Mouse (Mus musculus) embryo, embryonic 10.5 days (tissue): Measurements from ENCODE around the gene Nucb2.

Source experiments
- DNase-seq: peaks from one replicate; pipeline ENCODE4 v3.0.0-alpha.2; 2015; ENCODE audit warnings: low spot score

Nucb2 gene

DNA sequence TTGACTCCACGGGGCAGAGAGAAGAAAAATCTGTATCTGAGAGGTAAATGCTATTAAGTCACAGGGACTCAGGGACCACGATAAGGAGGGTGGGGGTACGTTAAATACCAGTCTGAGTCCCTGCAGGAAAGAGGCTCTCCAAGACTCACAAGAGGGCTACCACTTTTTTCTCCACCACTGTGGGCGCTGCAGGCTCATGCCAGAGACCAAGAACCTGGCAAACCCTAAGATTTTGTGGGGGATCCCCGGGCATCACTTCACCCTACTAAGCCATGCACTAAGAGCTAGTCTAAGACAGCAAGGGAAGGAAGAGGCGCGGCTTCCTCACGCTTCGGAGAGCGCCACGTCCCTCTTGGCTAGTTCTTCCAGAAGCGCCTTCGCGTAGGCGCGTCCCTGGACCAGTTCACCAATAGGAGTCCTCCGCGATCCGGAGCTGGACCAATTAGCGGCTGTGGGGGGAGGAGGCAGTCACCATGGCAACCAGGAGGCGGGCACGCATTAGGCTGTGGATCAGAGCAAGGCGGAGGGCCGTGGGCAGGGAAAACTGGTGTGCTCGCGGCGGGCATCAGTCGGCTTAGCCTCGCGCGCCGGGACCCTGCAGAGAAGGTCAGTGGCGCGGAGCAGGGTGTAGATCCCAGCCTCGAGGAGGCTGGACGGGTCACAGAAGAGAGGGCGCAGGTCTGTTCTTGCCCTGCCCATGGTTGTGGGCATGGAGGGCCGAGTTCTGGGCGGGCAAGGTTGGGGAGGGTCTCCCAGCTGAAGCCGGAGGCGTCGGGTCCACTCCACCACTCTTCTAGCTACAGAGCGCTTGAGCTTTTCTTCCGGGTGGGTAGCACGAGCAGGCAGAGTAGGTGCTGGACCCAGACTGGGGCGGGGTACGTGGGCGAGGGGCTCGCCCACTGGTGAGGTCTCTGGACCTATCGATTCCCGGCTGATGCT is at the start of gene Nucb2:
Gene Nucb2, plus strand, starts transcription at position 491 of the 939 bp plus-strand sequence.
- DNase-seq, result peak; percentile 99

DNA sequence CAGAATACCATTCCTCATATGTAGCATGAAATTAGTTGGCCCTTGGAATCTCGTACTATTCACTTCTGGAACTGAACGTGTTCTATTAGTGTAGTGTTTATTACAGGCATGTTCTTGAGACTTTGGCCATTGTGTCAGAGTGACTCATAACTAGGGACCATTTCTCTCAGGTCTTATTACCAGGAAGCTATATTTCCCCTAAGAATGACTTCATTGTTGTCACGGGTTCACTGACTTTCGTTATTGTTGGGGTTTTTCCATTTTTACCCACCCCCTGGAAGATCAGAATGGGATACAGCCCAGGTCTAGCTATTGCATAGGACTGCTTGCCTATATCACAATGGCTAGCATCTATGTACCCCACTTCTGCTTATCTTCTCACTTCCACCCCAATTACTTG is 47.2 kb upstream of the Nucb2 start:
- no peak for DNase-seq

DNA sequence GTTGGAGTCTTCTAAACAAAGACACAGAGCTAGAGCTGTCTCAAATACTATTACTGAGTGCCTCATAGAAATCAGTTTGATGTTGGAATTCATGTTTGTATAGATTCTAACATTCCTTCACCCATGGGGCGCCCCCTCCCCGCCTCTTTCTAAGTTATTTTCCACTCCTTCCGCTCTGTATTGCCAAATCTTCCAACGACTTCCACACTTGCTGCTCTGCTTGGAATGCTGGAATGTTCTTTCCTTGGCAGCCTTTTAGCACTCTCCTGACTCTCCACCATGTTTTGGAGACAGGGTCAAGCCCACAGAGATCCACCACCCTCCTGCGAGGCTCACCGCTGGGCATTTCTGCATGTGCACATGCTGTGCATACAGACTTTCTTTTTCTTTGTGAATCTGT is 46.8 kb upstream of the Nucb2 start:
- DNase-seq, result no peak

DNA sequence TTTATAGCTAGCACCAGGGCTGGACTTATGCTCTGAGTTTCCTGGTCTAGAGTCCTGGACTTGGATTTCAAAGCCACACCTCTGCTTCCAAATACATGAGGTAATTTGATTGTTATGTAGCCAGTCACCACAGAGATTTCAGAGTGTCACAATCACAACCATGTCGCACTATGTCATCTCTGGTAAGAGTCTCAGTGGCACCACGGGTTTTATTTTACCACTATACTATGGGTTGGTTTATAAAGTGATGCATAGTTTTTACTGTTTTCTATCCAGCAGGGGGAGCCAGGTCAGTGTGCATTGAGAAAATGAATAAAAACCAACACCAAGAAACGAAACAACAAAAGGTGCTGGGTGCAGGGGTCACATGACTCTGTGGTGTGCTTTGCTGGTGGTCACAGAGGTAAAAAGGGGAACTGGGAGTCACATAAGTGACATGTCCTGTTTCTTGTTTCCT is 45.2 kb upstream of the Nucb2 start:
- peak; percentile 61 for DNase-seq

DNA sequence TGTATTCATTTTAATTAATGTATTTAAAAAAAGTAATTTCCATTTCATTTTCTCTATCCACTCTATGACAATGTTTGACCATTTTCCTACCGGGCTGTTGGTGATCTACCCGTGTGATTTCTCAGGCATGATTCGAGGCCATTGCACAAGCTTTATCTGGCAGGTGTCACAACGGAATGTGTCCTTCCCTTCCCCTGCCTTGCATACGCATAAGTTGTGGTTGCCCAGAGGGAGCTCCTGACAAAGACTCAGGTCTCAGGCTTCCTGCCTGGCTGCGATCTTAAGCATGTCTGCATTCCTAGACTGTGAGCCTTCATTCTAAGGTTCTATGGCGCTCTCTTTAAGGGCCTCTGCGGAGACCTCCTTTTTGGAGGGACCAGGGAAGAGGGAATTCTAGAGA is 42.1 kb upstream of the Nucb2 start:
- DNase-seq, result no peak

DNA sequence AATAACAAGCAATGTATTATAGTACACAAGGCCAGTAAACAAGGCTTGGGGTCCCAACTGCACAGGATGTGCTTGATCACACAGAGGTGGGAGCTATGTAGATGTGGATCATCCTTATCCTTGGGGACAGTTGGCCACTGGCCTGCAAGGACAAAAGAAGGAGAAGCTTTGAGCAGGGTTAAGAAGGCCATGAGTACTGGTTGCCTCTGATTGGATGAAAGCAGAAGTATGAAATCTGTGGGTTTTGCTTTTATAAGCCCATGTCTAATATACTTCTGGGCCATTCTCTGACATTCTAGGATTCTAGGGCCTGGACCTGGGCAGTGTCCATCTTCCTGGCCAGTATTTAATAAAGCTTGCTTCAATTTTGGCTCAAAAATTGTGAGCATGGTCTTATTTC is 28.3 kb upstream of the Nucb2 start:
- no peak for DNase-seq

DNA sequence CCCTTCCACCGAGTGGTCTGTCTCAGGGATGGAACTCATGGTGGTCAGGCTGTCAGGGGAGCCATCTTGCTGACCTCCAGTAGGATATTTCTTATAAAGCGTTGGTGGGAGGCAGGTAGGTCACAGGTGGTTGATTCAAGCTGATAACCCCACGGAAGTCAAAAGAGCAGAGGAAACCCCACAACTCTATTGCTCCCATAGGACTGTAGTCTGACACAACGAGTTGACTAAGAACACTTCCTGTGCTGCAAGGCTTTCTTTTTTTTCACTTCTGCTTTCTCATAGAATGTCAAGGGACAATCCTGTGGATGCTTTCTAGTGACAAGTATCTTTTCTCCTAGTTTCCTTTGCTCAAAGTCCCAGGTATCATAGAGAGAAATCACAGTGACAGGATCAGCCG is 27.9 kb upstream of the Nucb2 start:
- no peak for DNase-seq

DNA sequence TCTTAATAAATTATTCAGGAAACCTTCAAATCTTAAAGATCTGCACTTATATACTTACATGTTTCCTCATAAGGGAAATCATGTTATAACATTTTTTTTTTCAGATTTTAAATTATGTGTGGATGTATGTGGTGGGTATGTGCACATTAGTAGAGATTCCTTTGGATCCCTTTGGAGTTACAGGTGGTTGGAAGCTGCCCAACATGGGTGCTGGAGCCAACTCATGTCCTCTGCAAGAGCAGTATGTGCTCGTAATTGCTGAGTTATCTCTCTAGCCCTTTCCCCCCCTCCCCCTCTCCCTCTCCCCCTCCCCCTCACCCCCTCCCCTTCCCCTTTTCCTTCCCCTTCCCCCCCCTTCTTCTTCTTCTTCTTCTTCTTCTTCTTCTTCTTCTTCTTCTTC is 21.1 kb upstream of the Nucb2 start:
- DNase-seq, result no peak

DNA sequence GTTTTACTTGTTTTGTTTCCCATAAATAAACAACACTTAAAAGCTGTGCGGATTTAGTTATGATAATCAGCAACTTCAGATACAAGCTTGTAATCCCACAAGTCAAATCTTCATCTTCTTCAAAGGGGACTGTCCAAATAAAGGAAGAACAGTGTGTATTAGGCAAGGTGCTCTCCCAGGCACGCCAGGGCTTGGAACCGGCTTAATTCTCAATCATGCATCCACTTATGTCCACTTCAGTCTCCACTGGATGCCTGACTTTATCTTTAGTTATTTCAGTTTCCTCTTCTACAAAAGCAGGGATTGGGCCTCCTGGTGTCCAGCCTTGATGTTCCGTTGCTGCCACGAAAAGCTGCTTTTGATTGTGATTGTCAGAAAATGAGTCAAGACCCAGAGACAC is 20.4 kb upstream of the Nucb2 start:
- no peak for DNase-seq

DNA sequence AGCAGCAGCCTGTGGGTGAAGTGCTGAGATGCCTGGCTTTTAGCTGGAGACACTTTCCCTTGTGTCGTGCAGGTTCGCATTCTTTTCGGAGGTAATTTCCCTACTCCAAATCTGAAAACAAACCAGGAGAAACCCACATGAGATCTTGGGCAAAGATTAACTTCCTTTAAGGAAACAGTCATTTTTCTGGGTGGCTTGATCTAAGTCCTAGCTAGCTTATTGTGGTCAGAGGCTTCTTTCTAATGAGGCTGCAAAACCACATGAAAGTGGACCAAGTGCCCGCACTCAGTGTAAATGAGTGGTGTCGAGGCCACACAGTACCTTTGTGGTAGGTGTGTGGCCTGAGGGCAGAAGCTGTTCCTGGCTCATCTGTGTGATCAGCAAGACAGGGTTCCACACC is 20.0 kb upstream of the Nucb2 start:
- DNase-seq, result no peak

DNA sequence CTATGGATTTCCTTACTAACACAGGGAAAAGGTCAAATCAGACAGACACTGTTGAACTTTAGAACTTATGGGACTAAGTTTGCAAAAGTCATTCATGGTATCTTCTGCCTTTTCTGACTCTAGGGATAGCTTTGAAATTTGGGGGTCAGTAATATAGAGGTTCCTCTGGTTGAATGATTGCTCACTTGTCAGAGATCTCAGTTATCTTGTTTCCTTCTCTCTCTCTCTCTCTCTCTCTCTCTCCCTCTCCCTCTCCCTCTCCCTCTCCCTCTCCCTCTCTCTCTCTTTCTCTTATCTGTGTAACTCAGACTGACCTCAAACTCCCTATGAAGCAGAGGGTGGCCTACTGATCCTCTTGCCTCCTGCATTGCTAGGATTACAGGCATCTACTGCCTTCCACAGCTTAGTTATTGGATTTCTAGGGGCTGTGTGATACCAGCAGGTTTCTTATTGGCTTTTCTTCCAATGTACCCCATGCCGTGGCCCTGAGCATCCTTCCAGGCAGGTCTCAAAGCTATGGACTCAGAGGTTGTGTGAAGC is 19.0 kb upstream of the Nucb2 start:
- no peak for DNase-seq

DNA sequence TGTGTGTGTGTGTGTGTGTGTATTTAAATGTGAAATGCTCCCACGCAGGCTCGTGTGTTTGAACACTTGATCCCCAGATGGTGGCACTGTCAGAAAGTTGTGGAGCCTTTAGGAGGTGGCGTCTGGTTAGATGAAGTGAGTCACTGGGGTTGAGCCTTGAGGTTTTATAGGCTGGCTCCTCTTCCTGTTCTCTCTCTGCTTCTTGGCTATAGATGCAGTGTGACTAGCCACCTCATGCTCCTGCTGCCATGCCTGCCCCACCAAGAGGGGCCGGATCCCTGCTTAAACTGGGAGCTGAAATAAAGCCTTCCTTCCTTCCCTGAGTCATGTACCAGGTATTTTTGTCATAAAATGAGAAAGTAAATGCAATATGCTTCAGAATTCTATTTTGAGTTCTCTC is 13.1 kb upstream of the Nucb2 start:
- no peak for DNase-seq

DNA sequence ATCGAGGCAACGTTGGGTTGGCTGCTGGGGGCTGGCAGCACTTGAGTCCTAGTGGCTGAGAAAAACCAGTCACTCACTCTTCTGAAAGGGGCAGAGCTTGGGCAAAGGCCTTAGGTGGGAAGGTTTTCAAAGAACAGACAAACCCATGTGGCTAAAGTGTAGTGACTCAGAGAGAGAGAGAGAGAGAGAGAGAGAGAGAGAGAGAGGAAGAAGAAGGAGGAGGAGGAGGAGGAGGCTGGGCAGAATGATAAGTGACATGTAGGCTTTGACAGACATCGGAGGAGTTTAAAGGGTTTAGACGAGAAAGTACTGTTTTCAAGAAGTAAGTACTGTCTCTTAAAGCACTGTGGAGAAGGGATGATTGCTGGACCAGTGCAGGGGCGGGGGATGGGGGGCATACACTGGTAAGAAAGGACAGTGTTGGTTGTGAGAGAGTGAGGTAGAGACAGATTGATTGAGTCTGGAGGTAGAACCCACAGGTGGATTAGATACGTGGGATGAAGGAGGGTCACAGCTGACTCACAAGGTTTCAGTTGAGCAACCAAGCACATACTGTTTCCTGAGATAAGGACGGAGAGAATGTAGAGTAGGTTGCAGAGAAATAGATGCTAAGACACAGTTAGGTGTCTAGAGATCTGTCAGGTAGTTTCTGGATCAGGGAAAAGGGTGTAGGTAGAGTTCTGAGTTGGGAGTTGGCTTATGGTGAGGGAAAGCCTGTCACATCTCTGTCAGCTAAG is 10.7 kb upstream of the Nucb2 start:
- DNase-seq, result no peak

DNA sequence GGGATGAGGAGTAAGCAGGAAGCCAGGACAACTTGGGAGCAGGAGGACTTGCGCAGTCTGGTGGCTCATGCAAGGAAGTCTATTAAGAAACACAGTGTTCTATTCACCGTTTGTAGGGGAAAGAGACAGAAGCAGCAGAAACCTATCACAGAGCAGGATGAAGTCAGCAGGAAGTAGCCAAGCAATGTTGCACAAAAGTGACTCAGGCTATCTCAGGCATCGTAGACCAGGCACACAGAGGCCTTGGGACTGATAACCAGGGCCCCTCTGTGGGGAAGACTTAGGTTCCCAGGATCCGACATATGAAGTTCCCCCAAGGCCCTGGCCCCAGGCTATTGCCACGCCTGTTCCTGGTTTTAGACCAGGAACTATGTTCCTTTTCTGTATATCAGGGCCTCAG is 9.6 kb upstream of the Nucb2 start:
- no peak for DNase-seq

DNA sequence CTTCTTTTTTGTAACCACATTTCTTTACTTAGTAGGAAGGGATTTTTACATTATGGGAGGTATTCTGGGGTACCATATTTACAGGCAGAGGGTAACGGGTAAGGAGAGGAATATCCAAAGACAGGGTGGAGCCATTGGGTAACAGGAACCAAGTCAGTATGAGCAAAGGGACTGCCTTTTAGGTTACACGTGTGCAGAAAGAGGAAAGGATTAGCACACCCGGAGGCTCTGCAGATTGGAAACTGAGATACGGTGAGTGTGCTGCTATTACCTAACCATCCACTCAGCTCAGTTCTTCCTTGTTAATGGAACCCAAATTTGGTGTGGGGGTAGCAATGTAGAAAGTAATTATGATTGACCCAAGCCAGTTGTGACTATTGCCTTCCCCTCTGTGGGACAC is 7.4 kb upstream of the Nucb2 start:
- DNase-seq, result no peak

DNA sequence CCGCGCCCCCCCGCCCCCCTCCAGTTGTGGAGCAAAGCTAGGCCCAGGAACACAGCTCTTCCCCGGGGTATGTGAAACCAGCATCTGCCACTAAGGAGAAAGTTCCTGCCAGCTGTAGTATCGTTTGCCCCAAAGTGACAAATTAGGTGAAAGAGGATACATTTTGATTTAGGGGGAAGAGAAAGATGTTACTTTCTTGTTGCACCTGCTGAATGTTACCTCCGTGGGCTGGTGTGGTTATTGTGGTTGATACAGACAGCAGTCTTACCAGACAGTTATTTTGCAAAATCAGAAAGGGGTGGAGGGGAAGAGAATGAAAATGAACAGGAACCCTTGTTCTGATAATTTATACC is 625 bp downstream of the Nucb2 start:
- DNase-seq, result no peak

DNA sequence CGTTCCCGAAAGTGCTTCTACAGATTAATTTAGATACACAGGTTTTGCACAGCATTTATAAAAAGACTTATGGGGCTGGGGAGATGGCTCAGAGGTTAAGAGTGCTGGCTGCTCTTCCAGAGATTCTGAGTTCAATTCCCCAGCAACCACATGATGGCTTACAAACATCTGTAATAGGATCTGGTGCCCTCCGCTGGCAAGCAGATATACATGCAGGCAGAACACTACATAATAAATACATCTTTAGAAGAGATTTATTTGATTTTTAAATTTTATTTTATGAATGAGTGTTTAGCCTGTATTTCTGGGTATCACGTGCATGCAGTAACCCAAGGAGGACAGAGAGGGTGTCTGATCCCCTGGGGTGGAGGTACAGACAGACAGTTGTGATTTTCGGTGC is 9.9 kb downstream of the Nucb2 start:
- DNase-seq, result peak; percentile 18

DNA sequence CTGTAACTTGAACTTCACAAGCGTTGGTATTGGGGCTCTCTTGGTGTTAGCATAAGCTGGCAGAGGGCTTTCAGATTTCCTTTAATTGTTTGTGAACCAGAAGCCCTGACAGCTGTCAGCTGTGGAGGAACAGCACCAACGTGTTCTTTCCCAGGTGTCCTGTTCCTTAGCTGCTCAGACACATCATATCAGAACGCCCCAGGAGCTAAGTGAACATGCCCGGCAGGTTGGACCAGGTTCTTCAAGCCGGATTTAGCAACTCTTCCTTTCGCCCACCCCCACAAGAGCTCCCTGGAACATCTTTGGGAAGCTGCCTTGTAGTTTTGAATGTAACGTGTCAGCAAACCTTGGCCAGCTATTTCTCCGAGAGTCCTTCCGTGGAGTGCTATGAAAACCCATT is 10.4 kb downstream of the Nucb2 start:
- no peak for DNase-seq

DNA sequence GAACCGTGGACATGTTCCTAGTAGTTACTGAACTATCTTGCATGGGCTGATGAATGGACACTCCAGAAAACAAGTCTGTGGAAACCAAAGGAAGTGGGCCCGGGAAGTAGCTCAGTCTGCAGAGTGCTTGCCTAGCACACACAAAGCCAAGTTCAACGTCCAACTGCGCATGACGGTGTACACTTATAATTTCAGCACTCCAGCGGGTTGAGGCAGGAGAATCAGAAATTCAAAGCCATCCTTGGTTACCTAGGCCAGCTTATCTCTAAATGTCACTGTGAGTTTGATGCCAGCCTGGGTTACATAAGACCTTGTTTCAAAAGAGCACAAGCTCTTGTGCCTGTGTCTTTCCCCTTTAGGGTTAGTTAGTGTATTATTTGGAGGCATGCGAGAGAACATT is 10.9 kb downstream of the Nucb2 start:
- DNase-seq, result no peak

DNA sequence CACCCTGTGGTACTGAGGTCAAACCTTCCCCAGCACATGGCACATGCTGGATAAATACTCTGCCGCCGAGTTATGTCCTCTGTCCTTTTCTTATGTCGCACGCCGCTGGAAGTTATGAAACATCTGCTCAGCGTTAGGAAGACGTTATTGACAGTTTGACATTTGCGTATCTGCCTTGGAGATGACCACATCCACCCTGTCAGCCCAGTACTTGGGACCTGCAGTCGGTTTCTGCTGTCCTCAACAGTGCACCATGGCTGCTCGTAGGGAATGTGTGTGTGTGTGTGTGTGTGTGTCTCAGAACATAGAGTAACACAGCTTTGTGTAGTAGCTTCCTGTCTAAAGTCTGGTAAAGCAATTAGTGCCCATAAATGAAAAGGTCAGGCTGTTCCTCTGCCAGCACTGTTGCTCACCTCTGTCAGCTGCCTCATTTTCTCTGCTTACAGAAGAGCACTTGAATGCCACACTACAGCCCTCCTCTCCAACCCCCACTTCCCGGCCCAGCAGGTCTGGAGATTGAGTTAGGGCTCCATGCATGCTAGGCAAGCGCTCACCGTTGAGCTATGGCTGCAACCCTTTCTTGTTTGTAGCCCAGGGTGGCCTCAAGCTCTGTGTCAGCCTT is 11.5 kb downstream of the Nucb2 start:
- no peak for DNase-seq

DNA sequence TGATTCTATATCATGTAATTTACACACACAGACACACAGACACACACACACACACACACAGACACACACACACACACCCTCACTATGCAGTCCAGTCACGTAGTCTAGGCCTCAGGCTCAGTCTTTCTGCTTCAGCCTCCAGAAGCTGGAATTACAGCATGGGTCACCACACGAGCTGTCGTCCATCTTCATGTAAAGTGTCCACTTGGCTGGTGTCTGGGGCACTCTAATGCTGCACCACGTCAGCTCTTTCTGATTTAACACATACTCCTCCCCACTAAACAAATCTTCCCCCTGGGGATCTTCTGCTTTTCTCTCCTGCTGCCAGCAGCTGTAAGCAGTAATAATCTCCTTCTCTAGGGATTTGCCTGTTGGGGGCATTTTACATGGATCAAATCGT is 13.1 kb downstream of the Nucb2 start:
- DNase-seq, result peak; percentile 31

DNA sequence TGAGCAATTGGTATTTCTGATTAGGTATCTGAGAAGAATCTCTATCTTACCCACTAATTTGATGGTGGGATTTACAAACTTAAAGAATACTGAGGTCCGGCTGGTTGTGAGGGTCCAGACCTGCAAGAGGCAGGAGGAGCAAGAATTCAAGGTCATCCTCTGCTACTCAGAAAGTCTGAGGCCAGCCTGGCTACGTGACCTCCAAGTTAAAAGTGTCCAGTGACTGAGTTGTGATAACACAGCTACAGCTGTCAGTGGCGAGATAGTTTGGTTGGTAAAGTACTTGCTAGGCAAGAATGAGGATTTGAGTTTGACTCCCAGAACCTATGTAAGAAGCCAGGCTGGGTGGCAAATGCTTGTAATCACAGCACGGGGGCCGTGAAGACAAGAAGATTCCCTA is 14.0 kb downstream of the Nucb2 start:
- DNase-seq, result no peak

DNA sequence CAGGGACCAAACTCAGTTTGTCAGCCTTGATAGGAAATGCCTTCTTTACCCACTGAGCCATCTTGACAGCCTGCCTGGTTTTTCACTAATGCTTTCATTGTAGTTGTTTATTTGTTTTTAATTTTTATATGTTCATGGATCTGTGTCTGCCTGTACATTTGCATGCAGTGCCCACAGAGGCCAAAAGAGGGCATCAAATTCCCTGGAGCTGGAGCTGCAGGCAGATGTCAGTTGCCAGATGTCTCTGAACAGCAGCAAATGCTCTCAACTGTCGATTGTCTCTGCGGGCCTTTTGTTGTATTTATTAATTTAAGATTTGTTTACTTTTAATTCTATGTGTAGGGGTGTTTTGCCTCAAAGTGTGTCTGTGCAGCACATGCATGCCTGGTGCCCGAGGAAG is 15.6 kb downstream of the Nucb2 start:
- DNase-seq, result peak; percentile 58
